Mouse (Mus musculus) subcutaneous adipose tissue, adult 2 months (tissue): ENCODE data around the gene Crabp1. TPM values are rescaled to one million over a fixed set of nuclear protein-coding genes. Genes with fewer than 3 reads are reported as not detected.

Experiments used
- polyA plus RNA-seq: library from polyadenylated mRNA; depleted of rRNA; stranded (reverse); fragments of >200 nt; gene quantifications from 2 replicates; pipeline ENCODE4 v1.2.3, GENCODE M21; 2012; ENCODE audit warnings: low replicate concordance; rRNA removed

The Crabp1 gene
- 24.4 TPM in 1 of 2 replicates, not detected in the other for polyA plus RNA-seq

DNA sequence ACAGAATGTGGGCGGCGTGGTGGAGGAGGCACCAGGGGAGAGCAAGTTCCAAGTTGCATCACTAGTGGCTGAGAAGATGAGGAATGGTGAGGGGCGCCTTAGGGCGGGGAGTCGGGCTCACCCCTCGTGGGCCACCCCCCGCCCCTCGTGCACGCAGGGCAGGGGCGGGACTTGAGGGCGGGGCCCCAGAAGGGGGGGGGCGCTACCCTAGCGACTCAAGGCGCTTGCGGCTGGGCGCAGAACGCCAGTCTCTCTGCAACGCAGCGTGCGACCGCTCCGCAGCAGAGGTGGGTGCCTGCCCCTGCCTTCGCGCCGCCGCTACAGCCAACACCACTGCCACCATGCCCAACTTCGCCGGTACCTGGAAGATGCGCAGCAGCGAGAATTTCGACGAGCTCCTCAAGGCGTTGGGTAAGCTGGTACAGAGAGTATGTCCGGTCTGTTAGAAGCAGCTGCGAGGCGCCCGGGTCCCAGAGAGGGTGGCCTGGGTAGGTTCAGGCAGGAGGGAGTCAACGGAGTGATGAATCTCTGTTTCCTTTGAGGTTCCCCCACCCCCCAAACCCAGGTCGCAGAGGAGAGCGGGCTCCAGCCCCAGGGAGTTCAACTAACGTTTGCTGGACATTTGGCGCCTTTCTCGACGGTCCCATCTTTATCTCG lies at the start of gene Crabp1:
Gene Crabp1 (plus strand): TSS at position 188 of the 657 bp plus-strand sequence.

DNA sequence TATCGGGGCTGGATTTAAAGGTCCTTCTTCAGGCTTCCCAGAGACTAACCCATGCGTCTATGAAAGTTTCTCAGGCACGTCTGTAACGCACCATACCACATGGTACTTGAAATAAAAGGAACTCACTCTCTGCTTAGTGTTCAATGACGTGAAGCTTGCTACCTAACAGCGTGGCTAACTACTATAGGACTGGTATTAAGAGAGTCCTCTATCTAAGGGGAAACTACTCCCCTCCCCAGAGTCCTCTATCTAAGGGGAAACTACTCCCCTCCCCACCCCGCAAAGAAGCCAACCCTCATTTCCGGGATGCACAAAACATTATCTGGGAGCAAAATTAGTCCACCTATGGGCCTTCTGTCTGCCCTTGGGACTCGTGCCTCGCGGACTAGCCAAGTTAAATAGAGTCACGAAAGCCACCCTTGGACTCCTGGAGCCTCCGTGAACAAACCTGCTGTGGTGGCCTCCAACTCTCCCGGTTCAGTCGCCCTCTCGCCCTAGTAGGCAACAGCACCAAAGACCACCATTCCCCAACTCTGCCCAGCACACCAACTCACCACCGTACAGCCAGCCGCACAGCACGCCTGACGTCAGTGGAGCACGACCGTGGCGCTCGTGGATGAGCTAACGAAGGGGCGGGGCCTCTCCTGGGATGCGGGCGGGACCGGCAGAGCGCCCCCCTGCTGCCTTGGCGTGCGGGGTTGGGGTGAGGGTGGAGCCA lies 30.5 kb upstream of the Crabp1 start, which contains the start of gene Wdr61:
Gene Wdr61 (minus strand): TSS at position 599 of the 718 bp plus-strand sequence.

Other genes with a start within 250 kb of the Crabp1 start
- gene Sh2d7, start 225.8 kb upstream of the Crabp1 start, polyA plus RNA-seq, result not detected in 2 replicates
- 40.1 and 141 TPM in 2 replicates for gene Cib2, start 204.5 kb upstream of the Crabp1 start, polyA plus RNA-seq
- gene Idh3a, start 178.4 kb upstream of the Crabp1 start, polyA plus RNA-seq, result 95.3 and 205 TPM in 2 replicates
- gene Acsbg1, start 102.9 kb upstream of the Crabp1 start, polyA plus RNA-seq, result 0.62 and 0.77 TPM in 2 replicates
- 11.0 and 14.3 TPM in 2 replicates for gene Dnaja4, start 65.9 kb upstream of the Crabp1 start, polyA plus RNA-seq
- gene Wdr61, start 30.2 kb upstream of the Crabp1 start, polyA plus RNA-seq, result 37.8 and 40.8 TPM in 2 replicates
- gene Ireb2, start 99.0 kb downstream of the Crabp1 start, polyA plus RNA-seq, result 7.9 and 9.6 TPM in 2 replicates
- gene Hykk, start 152.5 kb downstream of the Crabp1 start, polyA plus RNA-seq, result 2.4 and 2.7 TPM in 2 replicates
- gene Psma4, start 186.0 kb downstream of the Crabp1 start, polyA plus RNA-seq, result 86.7 and 96.8 TPM in 2 replicates
- 0.18 TPM in 1 of 2 replicates, not detected in the other for gene AY074887, start 186.2 kb downstream of the Crabp1 start, polyA plus RNA-seq
- gene Chrna5, start 216.1 kb downstream of the Crabp1 start, polyA plus RNA-seq, result 0.10 TPM in 1 of 2 replicates, not detected in the other